Mouse (Mus musculus) spleen, adult 2 months (tissue): ENCODE data around the gene Cd3d. TPM values are rescaled to one million over a fixed set of nuclear protein-coding genes. Genes with fewer than 3 reads are reported as not detected.

Experiments
- DNase-seq, 2 experiments: peaks; one replicate each; pipeline versions ENCODE4 v3.0.0 to v3.0.0-alpha.2; 2012 to 2021; ENCODE audit warnings: low spot score in 2 of 2, low read depth in 1 of 2
- H3K27ac ChIP-seq: fragments of 200-500 bp; 2 replicates; pipeline ENCODE4 v1.5.1; 2012; ENCODE audit warnings: low read length, inconsistent platforms; ENCODE audit not compliant: insufficient read depth
- H3K27me3 ChIP-seq: fragments of 200-500 bp; 2 replicates; pipeline ENCODE4 v1.6.1; 2012; ENCODE audit warnings: mild to moderate bottlenecking, moderate library complexity, low read length, inconsistent platforms; ENCODE audit not compliant: control insufficient read depth, insufficient read depth
- H3K36me3 ChIP-seq: fragments of 200-500 bp; 2 replicates; pipeline ENCODE4 v1.6.1; 2012; ENCODE audit warnings: mild to moderate bottlenecking, low read length, inconsistent platforms; ENCODE audit not compliant: control insufficient read depth, insufficient read depth
- H3K4me1 ChIP-seq: fragments of 200-500 bp; 2 replicates; pipeline ENCODE4 v1.6.1; 2011; ENCODE audit warnings: inconsistent platforms; ENCODE audit not compliant: control insufficient read depth, insufficient read depth, insufficient read length
- H3K4me3 ChIP-seq: fragments of 200-500 bp; 2 replicates; pipeline ENCODE4 v1.5.1; 2011; ENCODE audit warnings: mild to moderate bottlenecking, inconsistent platforms; ENCODE audit not compliant: insufficient read depth, insufficient read length; ENCODE audit errors: extremely low read depth
- CTCF ChIP-seq: fragments of 200-500 bp; IDR thresholded peaks from 2 replicates; pipeline ENCODE4 v1.5.1; 2011; ENCODE audit warnings: mild to moderate bottlenecking, inconsistent platforms; ENCODE audit not compliant: insufficient read depth, insufficient read length, insufficient replicate concordance; ENCODE audit errors: extremely low read depth
- POLR2A ChIP-seq: fragments of 200-500 bp; IDR thresholded peaks from 2 replicates; pipeline ENCODE4 v1.6.1; 2011; ENCODE audit warnings: low read depth, low read length, inconsistent platforms
- WGBS: fragments of 180-500 bp; shearing (Covaris S2); methylation state at CpG from one replicate; pipeline ENCODE4 v1.1.7; 2018; 5-methylcytosine and 5-hydroxymethylcytosine counted together
- polyA plus RNA-seq: library from polyadenylated mRNA; depleted of rRNA; stranded (reverse); fragments of >200 nt; gene quantifications from 2 replicates; pipeline ENCODE4 v1.2.3, GENCODE M21; 2012

The Cd3d gene
- polyA plus RNA-seq, 1 experiment, result 24.0 TPM

DNA sequence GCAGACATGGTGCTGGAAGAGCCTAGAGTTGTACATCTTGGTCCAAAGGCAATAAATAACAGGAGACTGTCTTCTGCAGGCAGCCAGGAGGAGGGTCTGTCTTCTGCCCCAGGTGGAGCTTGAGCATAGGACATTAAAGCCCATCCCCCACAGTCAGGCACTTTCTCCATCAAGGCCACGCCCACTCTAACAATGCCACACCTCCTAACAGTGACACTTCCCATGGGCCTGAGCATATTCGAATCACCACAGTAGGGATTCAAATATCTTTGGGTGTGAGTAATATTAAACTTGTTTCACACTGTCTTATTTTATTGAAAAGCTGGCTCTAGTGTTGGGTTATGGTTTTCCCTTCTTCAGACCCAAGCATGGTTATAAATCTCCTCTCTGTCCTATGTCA, 10.2 kb downstream of the Cd3d start:
- WGBS, result 84% methylated on average over 2 of the region's 2 CpGs

GRCm38 (mm10) chr9:44992271-44992670, 10.7 kb downstream of the Cd3d start:
- Histone ChIP-seq H3K36me3 (no peaks in the 10 kb centered on the region), H3K4me1 (no peaks in the 10 kb centered on the region), H3K4me3 (no peak overlapping the region), H3K27me3 (no peaks in the 10 kb centered on the region), H3K27ac (no peak overlapping the region)
- no peak for DNase-seq
- TF ChIP-seq POLR2A (no peak), CTCF (no peak)

More for the DNA sequence above, 10.2 kb downstream of the Cd3d start:
- no peak overlapping the region for H3K4me3 ChIP-seq
- H3K27ac ChIP-seq, result no peak overlapping the region
- no peaks in the 10 kb centered on the region for H3K27me3 ChIP-seq
- no peak for TF ChIP-seq CTCF
- TF ChIP-seq POLR2A, result no peak
- H3K4me1 ChIP-seq, result no peaks in the 10 kb centered on the region; the same call in 1 of the 2 replicates
- DNase-seq, result no peak
- H3K36me3 ChIP-seq, result no peaks in the 10 kb centered on the region

DNA sequence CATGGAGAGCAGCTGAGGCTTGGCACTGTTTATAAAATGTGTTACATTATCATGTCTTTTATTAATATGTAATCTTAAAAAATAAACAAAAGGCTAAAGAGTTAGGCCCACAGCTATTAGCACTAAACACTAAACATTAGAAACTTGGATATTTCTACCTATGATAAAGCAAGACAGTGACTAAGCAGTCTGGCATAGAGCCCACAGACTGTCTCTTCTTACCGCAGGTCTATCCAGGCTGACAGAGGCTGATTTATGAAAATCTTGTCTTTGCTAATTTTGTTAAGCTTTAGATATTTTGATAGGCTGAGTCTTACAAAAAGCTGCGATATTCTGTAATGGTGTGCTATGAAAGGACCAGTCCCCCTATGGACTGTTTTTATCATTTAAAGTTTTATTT, 11.7 kb downstream of the Cd3d start:
- Histone ChIP-seq H3K36me3 (no peaks in the 10 kb centered on the region), H3K27ac (no peak overlapping the region), H3K27me3 (no peaks in the 10 kb centered on the region), H3K4me1 (no peaks in the 10 kb centered on the region; the same call in 1 of the 2 replicates), H3K4me3 (no peak overlapping the region)
- DNase-seq, result no peak
- WGBS, result 68% methylated on average over 2 of the region's 2 CpGs
- TF ChIP-seq POLR2A (no peak), CTCF (no peak)

DNA sequence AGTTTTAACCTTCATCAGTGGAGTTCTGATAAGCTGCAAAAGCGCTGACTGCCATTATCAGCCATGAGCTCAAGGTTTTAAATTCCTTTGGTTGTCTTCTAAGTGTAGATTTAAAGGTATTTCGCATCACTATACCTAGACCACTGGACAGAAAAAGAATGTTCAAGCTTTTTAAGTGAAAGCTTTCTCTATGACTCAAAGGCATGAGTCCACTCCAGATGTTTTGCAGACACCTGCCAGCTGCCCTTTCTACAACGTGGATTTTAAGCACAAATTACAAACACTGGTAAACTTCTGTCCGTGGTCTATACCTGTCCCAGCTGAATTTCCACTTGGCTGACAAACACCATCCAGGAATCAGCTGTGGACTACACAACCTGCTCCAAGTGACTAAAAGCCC, 13.4 kb downstream of the Cd3d start:
- Histone ChIP-seq H3K4me1 (no peaks in the 10 kb centered on the region; the same call in 1 of the 2 replicates), H3K4me3 (no peak overlapping the region), H3K27ac (no peak overlapping the region), H3K36me3 (no peaks in the 10 kb centered on the region), H3K27me3 (no peaks in the 10 kb centered on the region)
- no peak for TF ChIP-seq POLR2A
- no peak for DNase-seq
- WGBS, result 82% methylated on average over 4 of the region's 4 CpGs

DNA sequence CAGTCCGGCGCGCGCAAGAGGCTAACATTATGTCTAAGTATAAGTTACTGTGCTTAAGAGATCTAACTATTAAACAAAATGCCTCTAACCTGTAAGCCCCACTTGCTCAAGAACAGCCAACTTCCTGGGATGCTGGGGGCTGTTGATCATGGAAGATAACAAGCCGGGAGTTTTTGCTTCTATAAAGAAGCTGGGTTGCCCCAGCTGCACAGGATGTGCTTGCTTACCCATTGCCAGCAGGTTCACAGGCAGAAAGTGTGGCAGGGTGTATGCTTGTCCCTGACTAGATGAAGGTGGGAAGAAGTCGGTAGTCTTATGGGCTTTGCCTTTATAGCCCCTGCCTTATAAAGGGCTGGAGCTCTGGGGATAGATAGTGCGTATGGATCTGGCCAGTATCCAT, 15.0 kb downstream of the Cd3d start:
- Histone ChIP-seq H3K27ac (no peak overlapping the region), H3K27me3 (no peaks in the 10 kb centered on the region), H3K36me3 (no peaks in the 10 kb centered on the region), H3K4me3 (no peak overlapping the region), H3K4me1 (no peaks in the 10 kb centered on the region; the same call in 1 of the 2 replicates)
- TF ChIP-seq CTCF (no peak), POLR2A (no peak)
- 86% methylated on average over 7 of the region's 7 CpGs for WGBS
- no peak for DNase-seq

- TF ChIP-seq CTCF (no peak), POLR2A (no peak)
- Histone ChIP-seq H3K36me3 (no peaks in the 10 kb centered on the region), H3K27ac (no peak overlapping the region), H3K4me3 (no peak overlapping the region), H3K27me3 (no peaks in the 10 kb centered on the region), H3K4me1 (no peaks in the 10 kb centered on the region; the same call in 1 of the 2 replicates)
- 22% methylated on average over 11 of the region's 11 CpGs for WGBS
- no peak for DNase-seq
These were observed 16.6 kb downstream of the Cd3d start for GRCm38 (mm10) chr9:44998138-44998537.

GRCm38 (mm10) chr9:44999171-44999570, 17.6 kb downstream of the Cd3d start:
- no peaks in the 10 kb centered on the region for H3K36me3 ChIP-seq
- no peaks in the 10 kb centered on the region for H3K27me3 ChIP-seq
- TF ChIP-seq POLR2A (no peak), CTCF (no peak)
- no peak overlapping the region for H3K4me3 ChIP-seq
- H3K4me1 ChIP-seq, result no peaks in the 10 kb centered on the region; the same call in 1 of the 2 replicates
- DNase-seq, result no peak
- WGBS, result 62% methylated on average over 6 of the region's 6 CpGs
- no peak overlapping the region for H3K27ac ChIP-seq
